Mouse (Mus musculus): Measurements from ENCODE around the gene Ncam1. TPM values are rescaled to one million over a fixed set of nuclear protein-coding genes. Genes with fewer than 3 reads are reported as not detected.

Gene Ncam1
- total RNA-seq, 4 experiments from 2014 or later = 275 to 300 (median 286) TPM

GRCm38 (mm10) chr9:49570731-49571694 lies 227.7 kb downstream of the Ncam1 start:
- peak in 1 of 2 experiments; percentile 65 for DNase-seq (ENCODE audit: low spot score in 2 of 2)

- DNase-seq (ENCODE audit: low spot score in 2 of 2) = no peak
These were observed 228.6 kb downstream of the Ncam1 start for GRCm38 (mm10) chr9:49570033-49570660.

DNA sequence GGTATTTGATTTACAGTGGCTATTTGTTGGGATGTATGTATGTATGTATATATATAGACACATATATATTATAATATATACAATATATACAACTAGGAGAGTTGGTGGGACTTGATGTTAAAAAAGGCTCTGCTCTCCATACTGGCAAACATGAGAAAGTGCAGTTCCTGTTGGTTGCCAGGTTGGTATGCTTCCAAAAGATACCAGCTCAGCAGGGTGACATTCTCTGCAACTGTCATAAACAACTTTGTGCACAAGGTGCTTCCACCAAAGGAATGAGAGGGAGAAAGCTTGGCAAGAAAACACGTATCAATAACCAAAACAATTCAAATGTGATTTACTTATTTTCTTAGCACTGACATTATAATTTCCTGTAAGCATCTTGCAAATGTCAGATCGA lies 232.9 kb downstream of the Ncam1 start:
- DNase-seq (ENCODE audit: low spot score in 2 of 2) = no peak

DNA sequence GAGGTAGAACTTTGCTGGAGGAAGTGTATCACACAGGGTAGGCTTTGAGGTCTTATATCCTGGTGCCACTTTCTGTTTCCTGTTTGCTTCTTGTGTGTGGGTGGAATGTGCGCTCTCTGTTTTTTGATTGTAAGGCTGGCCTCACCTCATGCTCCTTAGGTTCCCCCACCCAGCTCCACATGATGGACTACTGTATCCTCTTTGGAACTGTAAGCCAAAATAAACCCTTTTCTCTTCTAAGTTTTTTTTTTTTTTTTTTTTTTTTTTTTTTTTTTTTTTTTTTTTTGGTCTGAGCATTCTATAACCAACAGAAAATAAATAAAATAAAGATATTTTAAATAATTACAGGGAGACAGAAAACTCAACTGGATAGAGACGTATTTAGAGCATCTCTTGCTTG lies 239.8 kb downstream of the Ncam1 start:
- DNase-seq (ENCODE audit: low spot score in 2 of 2) = no peak

DNA sequence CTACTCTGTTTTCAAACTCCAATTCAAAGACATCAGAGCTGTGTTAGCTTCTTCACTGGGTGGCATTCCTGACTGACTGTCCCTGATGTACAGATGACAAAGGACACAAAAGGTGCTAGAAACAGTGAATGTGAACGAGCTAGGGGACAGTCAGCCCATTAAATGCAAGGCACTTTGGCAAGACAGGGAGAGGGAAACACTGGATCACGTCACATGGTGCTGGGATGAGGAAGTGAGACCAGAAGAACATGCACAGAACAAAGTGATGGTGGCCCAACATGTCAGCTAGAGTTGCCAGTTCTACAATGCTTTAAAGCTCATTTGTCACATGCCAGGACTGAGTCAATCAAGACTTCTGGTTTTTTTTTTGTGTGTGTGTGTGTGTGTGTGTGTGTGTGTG lies 247.4 kb downstream of the Ncam1 start:
- DNase-seq (ENCODE audit: low spot score in 2 of 2) = no peak

- no peak for DNase-seq (ENCODE audit: low spot score in 2 of 2)
These were observed 256.1 kb downstream of the Ncam1 start for GRCm38 (mm10) chr9:49542593-49542992.

GRCm38 (mm10) chr9:49537814-49538213 lies 260.9 kb downstream of the Ncam1 start:
- peak in 1 of 2 experiments; percentile 49 for DNase-seq (ENCODE audit: low spot score in 2 of 2)

GRCm38 (mm10) chr9:49536593-49536992 lies 262.1 kb downstream of the Ncam1 start:
- DNase-seq (ENCODE audit: low spot score in 2 of 2) = no peak

GRCm38 (mm10) chr9:49534958-49535357 lies 263.8 kb downstream of the Ncam1 start:
- no peak for DNase-seq (ENCODE audit: low spot score in 2 of 2)

- DNase-seq (ENCODE audit: low spot score in 2 of 2) = no peak
These were observed 264.7 kb downstream of the Ncam1 start for GRCm38 (mm10) chr9:49533912-49534491.

DNA sequence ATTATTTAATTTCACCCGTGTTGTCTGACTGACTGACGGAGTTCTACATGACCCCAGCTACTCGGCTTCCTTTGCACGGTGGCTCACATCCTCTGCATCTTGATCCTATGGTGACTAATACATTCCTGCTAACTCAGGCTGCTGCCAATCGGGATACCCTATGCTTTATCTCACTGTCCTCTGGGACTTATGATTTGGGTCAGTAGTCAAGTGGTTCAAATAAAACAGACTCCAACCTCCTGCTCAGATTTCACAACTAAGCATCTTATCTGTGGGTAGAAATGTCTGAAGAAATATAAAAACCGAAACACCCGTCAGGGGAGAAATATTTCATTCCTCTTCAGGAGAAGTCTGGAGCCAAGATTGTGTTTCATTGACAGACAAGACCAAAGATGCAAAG lies 265.3 kb downstream of the Ncam1 start:
- no peak for DNase-seq (ENCODE audit: low spot score in 2 of 2)

DNA sequence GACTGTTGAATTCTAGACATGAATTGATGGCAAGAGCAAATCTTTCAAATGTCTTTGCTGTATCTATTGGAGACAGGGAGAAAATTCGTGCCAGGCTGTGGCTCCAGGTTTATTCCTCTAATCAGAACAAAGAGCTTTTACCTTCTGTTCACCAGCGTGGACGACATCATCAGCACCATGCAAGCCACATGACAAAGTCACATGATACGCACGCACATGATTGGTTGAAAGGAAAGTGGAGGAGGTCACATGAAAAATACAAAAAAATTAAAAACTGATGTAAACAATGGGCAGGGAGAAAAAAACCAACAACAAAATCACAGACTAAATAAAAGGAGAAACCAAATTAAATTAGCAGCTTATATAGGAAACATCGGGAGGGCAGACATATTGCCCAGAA lies 266.9 kb downstream of the Ncam1 start:
- DNase-seq (ENCODE audit: low spot score in 2 of 2) = no peak

DNA sequence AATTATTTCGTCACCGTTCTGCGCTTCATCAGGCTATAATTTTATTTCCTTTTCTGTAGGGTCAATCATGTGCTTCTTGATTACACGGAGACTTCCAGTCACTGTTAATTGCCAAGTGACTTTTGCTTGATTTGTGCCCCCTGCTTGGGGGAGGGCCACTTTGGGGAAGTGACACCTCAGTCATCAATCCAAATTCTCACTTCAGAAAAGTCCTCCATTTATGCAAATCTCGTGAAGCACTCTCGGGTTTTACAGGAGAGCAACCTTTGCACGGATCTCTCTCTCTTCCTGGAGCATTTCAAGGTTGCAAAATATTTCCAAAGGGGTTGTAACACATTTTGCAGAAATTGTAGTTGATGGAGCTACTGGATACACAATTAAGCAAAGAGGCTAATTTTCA lies 267.5 kb downstream of the Ncam1 start:
- no peak for DNase-seq (ENCODE audit: low spot score in 2 of 2)

DNA sequence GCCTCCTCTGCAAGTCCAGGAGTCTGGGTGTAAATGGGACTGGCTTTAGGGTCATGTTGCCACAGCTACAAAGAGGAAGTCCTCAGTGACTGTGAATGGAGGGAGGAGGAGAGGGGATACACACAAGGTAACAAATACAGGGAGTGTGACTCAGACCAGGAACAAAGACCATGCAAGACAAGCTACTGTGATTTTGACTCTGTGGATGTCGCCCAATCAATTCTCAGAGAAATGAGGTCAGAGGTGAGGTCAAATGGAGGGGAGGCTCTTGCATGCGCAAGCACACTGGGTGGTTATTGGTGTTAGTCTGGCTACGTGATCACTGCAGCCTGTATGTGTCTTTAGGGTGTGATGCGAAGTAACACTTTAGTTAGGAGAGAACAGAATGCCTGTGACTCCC lies 268.0 kb downstream of the Ncam1 start:
- DNase-seq (ENCODE audit: low spot score in 2 of 2) = no peak

- DNase-seq (ENCODE audit: low spot score in 2 of 2) = no peak
These were observed 269.3 kb downstream of the Ncam1 start for GRCm38 (mm10) chr9:49529366-49529959.

DNA sequence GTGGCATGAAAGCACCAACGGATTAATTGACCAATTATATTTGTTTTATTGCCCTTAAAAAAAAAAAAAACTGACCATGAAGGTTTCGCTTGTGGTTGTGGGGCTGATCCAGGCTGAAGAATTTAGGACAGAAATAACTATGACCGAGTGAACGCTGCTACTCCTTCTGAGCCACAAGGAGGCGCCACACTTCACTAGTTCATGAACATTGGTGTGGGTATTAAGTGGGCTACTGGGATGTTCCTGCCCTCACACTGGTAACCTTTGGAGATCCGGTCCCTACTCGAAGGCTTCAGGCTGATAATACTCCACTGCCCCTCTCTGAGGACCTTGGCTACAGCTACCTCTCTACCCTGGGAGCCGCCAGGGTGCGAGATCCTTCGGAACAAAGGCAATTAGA lies 269.8 kb downstream of the Ncam1 start:
- no peak for DNase-seq (ENCODE audit: low spot score in 2 of 2)

DNA sequence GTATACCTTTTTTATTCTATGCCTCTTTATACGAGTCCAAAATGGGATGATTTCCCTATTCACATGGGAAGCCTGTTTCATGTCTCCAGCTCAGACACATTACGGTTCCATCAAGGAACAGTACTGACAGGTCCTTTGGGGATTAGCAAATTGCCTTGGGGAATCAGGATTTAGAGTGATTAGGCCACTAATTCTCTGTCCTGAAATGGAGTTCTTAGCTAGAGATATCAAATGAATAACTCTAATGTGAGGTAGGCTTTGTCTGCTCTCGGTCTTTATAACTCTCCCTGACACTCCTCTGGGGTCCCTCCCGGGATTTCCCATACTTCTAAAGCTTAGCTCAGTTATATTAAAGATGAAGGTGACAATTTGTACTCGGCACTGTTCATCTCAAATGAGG lies 270.7 kb downstream of the Ncam1 start:
- no peak for DNase-seq (ENCODE audit: low spot score in 2 of 2)

DNA sequence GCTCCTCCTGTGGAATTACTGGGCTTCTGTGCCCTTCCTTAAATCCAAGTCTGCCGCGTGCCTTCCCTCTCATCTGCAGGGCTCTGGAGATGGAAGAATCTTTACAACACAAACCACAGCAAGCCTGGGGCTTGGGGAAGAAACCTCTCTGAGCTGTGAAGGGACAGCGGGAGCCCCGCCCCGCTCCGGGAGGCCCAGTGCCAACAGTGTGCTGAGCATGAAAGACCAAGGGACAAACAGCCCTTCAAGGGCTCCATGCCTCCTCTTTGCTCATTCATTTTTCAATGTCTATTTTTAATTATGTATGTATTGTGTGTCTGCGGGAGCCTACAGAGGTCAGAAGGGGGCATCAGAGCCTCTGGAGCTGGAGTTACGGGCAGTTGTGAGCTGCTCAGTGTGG lies 271.4 kb downstream of the Ncam1 start:
- no peak for DNase-seq (ENCODE audit: low spot score in 2 of 2)

DNA sequence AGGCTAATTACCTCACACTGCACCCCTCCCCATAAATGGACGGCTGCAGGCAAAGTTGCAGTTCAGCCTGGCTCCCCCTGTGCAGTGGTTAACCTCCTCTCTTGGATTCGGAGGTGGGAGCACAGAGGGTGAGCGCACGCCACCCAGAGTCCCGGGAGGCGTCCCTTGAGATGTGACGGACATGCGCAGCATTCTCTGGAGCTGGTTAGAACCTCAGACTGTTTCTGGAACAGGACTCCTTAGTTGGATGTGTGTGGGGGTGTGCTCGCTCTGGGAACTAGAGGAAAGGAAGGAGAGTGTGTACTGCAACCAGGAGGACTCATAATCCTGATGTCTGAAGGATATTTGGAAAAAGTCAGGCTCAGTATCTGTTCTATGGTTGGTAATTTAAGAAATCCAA lies 274.0 kb downstream of the Ncam1 start:
- no peak for DNase-seq (ENCODE audit: low spot score in 2 of 2)

GRCm38 (mm10) chr9:49523881-49524280 lies 274.8 kb downstream of the Ncam1 start:
- no peak for DNase-seq (ENCODE audit: low spot score in 2 of 2)

DNA sequence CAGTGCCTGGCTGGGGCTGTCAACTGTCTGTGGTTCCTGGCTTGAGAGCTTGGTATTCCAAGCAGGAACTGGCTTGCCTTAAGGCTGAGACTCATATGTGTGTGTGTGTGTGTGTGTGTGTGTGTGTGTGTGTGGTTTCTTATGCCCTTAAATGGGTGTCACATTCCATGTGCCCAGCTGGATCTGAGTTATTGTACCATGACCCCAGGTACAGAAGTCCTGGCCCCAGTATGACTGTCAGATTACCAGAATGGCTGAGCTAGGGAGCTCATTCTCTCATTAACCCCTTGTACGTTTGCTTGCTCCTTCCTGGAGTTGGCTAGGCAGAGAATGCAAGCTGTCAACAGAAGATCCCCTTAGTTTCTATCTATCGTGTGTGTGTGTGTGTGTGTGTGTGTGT lies 284.4 kb downstream of the Ncam1 start:
- no peak for DNase-seq (ENCODE audit: low spot score in 2 of 2)

- no peak for DNase-seq (ENCODE audit: low spot score in 2 of 2)
These were observed 288.1 kb downstream of the Ncam1 start for GRCm38 (mm10) chr9:49510666-49511065.
